Mouse (Mus musculus) megakaryocyte, embryonic 14.5 days (primary cell): Measurements from ENCODE around the gene F8.

Source experiments
- FLI1 ChIP-seq: IDR thresholded peaks from 2 replicates; pipeline ENCODE4 v1.6.1; 2012; ENCODE audit warnings: low read length, inconsistent platforms, mixed read lengths
- GATA1 ChIP-seq: IDR thresholded peaks from 3 replicates; pipeline ENCODE4 v1.6.1; 2012; ENCODE audit warnings: mixed read lengths, low read length, inconsistent platforms, borderline replicate concordance

- TF ChIP-seq GATA1 (no peak), FLI1 (no peak)
These were observed 254.0 kb downstream of the F8 start for GRCm38 (mm10) chrX:75128333-75128980.
